Mouse (Mus musculus): ENCODE data around the gene Paqr5.

GRCm38 (mm10) chr9:62007028-62007427 is 19.6 kb downstream of the Paqr5 start:
- TF ChIP-seq POLR2A (IDR thresholded peaks at IDR 0.05; ENCODE audit: insufficient read depth, low read length) (no peak), CTCF (IDR thresholded peaks at IDR 0.05; ENCODE audit: low read depth, low read length) (no peak), EP300 (IDR thresholded peaks at IDR 0.05; ENCODE audit: insufficient read depth, low read depth, low read length) (no peak)

Data from ES-Bruce4 (cell line).